Mouse (Mus musculus): ENCODE measurements at regions not wholly inside any gene's neighbourhood (a gene's known extent, or its start where the extent isn't known, plus 50 kb on each side); places are given as distances from the start of the nearest gene placed in this dataset.
A peak's percentile ranks its signal among the peaks of the same experiment; 100 is the strongest.

DNA sequence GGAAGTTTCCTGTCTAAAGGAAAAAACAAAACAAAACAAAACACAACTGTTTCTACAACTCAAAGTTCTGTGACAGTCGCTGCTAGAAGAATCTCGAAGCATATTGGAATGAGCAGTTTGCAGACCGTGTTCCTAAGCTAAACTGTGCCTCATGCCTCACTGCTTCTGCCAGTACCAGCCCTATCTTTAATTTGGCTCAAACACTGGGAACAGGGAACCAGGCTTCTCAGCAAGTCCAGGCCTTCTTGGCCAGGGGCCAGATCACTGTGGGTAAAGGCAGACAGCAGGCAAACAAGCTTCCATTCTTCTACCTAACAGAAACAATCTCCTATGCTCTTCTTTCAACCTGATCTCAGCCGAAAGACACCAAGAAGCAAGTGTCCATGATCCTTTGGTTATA, 56.5 kb downstream of the Tmsb4x start:
- intact Hi-C loops (cut with DNase I), result no loop called here
- no peak overlapping the region for H3K4me3 ChIP-seq

DNA sequence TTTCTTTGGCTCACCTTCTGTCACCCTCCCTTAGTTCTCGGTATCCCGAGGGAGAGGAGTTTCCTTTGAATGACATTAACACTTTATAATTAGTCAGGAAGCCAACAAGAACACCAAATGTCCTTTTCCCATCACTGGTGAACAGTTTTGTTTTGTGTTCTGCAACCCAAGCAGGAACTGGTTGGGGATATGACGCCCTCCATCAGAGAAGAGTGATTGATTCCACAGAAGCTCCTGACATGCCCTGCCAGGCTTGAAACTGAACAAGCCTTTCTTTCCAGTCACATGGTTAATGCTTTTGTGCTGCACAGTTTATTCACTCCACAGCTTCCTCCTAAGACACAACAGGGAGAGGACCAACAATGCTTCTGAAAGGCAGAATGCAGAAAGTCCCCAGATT, 57.8 kb downstream of the Tmsb4x start:
- no peak overlapping the region for H3K4me3 ChIP-seq
- intact Hi-C loops (cut with DNase I), result no loop called here
- H3K27ac ChIP-seq, result no peak overlapping the region
- no peak for TF ChIP-seq CTCF (IDR thresholded peaks at IDR 0.05)
- DNase-seq (ENCODE audit: extremely low spot score in 1 of 2, low spot score in 2 of 2), result no peak

More for the DNA sequence above, 56.5 kb downstream of the Tmsb4x start:
- no peak for TF ChIP-seq CTCF (IDR thresholded peaks at IDR 0.05)
- no peak overlapping the region for H3K27ac ChIP-seq
- peak; percentile 11 to 21 for DNase-seq (ENCODE audit: extremely low spot score in 1 of 2, low spot score in 2 of 2)

DNA sequence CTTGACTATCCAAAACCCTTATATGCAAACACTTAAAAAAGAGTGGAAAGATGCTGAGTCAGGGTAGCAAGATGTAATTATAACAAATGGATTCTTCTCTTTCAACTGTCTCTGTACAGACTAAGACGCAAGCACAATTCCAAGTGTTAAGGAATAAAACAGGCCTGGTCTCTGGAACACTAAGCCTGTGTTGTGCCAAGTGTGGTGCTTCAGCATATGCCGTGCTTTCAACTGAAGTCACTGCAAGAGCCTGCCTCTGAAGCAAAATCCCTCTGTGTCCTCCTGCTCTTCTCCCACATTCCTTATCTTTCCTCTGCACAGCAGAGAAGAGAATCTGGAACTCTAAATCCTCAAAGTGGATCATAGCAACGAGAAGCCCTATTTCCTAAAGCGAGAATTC, 59.7 kb downstream of the Tmsb4x start:
- DNase-seq (ENCODE audit: extremely low spot score in 1 of 2, low spot score in 2 of 2), result no peak
- peak overlapping the region; percentile 26; the same call in 1 of the 2 replicates for H3K27ac ChIP-seq
- intact Hi-C loops (cut with DNase I), result loop anchor here (5.0 kb wide), 1 partner anchor 58 kb away; the partner anchor contains the start of gene Tmsb4x

DNA sequence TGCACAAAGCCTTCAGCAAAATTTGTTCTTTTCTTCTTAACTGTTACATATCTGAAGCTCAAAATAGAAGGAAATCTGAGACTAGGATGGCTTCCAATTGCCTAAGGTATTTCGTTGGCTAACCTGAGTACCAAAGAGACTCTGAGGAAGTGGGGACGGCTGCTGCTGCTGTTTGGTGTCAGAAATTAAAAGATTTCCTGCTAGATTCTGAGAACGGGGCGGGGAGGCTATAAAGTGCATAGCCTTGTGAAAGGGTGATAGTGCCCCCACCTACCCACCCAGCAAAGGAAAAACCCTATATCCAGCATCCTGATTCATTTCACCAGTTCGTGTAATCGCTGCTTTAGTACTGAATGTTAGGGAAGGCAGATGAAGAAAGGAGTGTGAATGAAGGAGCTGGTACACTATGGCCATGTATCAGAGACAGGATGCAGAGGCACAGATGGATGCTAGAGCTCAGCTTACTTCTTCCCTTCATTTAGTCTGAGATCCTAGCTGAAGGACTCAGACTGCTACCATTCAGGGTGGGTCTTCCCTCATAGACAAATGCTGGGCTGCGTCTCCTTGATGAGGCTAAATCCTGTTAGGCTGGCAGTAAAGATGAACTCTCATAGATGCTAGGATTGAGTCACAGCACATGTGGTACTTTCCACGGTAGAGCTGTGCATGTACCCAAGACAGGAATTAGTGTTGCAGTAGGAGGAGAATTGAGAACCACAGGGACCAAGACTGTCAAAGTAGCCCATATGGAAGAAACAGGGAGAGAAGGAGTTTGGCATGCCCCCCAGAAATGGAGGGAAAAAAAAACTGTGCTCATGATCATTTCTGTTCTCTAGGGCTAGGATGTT, 62.4 kb downstream of the Tmsb4x start:
- Histone ChIP-seq H3K4me3 (no peak overlapping the region), H3K27ac (peak overlapping the region; percentile 71)
- TF ChIP-seq CTCF (IDR thresholded peaks at IDR 0.05), result no peak
- intact Hi-C loops (cut with DNase I), result loop anchor here (5.0 kb wide), 1 partner anchor 61 kb away; the partner anchor contains the start of gene Tmsb4x
- no peak for DNase-seq (ENCODE audit: extremely low spot score in 1 of 2, low spot score in 2 of 2)

More for the DNA sequence above, 59.7 kb downstream of the Tmsb4x start:
- no peak for TF ChIP-seq CTCF (IDR thresholded peaks at IDR 0.05)
- H3K4me3 ChIP-seq, result no peak overlapping the region

DNA sequence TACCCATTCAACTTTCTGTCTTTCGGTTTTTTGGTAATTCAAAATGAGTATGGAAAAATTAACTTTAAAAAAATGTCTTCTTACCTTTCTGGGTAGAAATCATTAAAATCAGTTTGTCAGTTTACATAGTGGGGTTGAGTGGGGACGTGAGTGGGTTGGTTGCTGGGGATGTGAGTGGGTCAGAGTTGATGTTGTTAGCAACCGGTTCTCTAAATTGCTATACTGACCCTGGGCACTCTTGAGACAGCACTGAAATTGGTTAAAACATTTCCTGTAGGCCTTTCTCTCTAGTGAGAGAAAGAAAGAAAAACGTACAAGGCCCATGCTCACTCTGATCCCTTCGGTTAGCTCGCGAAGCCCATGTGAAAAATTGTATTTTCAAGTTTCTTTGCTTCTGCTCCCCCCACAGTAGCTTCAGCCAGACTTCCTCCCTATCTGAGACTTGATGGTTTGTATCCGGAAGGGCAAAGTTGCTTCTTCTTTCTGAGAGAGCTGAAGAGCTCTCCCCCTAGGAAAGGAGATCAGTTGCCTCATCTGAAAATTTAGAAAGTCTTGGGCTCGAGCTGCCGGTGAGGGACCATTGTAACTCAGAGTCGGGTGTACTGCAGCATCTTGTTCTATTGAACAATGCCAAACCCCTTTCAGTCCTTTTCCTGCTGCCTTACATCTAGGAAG, 63.5 kb downstream of the Tmsb4x start:
- no peak for DNase-seq (ENCODE audit: extremely low spot score in 1 of 2, low spot score in 2 of 2)
- Histone ChIP-seq H3K4me3 (no peak overlapping the region), H3K27ac (peak overlapping the region; percentile 17; the same call in 1 of the 2 replicates)
- no peak for TF ChIP-seq CTCF (IDR thresholded peaks at IDR 0.05)
- intact Hi-C loops (cut with DNase I), result loop anchor here (5.0 kb wide), 1 partner anchor 62 kb away; the partner anchor contains the start of gene Tmsb4x

DNA sequence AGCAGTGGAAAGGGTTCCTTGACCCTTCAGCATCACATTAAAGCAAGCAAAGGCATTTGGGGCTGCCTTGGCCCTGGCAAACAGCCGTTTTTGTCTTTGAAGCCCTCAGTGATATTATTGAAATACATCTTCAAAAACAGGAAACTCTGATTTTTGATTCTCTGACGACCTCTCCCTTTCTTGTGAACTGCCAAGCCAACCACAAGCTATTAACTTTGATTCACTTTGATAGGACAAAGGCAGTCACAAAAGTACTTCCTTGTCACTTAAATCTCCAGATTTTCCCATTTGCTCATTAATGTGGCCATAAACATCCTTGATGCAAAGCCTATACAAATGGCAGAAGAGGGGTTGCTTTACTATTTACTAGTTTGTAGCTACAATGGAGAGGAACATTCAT, 70.0 kb downstream of the Tmsb4x start:
- H3K27ac ChIP-seq, result no peak overlapping the region
- no peak for DNase-seq (ENCODE audit: extremely low spot score in 1 of 2, low spot score in 2 of 2)
- no peak for TF ChIP-seq CTCF (IDR thresholded peaks at IDR 0.05)
- no peak overlapping the region for H3K4me3 ChIP-seq
- intact Hi-C loops (cut with DNase I), result no loop called here

DNA sequence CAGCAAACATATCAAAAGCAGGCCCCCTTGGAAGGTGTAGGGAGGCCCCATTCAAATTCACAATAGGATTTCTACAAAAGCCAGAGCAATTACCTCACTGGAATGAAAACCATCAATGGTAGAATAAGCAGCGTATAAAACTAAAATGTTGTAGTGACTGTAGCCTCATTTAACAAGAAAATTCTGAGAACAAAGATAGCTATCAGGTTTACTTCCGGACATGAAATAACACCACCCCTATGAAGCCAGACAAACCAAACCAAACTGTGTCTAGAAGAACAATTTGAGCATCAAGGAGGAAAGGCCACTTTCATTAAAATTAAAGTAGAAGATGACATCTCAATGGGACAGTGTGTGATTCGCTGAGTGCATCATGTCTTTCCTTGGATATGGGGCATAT, 74.9 kb downstream of the Tmsb4x start:
- Histone ChIP-seq H3K27ac (no peak overlapping the region), H3K4me3 (no peak overlapping the region)
- no peak for DNase-seq (ENCODE audit: extremely low spot score in 1 of 2, low spot score in 2 of 2)
- intact Hi-C loops (cut with DNase I), result no loop called here
- TF ChIP-seq CTCF (IDR thresholded peaks at IDR 0.05), result no peak

DNA sequence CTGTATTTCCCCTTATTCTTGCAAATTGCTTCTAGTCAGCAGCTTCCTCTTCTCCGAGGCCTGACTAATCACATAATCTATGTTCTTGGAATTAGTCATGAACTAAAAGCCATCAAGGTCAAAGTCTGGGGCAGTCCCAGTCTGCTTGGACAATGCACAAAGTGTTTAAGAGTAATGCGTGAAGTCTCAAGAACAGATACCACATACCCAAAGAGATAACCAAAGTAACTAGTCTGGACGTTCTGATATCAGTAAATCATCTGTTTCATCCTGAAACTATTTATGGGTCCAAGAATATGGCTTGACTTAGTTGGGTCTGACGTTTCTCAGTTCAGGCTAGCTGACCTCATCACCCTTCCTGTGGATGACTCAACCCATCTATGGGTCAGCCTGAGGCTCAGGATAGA, 76.1 kb downstream of the Tmsb4x start:
- intact Hi-C loops (cut with DNase I), result no loop called here
- no peak for DNase-seq (ENCODE audit: extremely low spot score in 1 of 2, low spot score in 2 of 2)
- no peak for TF ChIP-seq CTCF (IDR thresholded peaks at IDR 0.05)
- no peak overlapping the region for H3K27ac ChIP-seq
- H3K4me3 ChIP-seq, result no peak overlapping the region

DNA sequence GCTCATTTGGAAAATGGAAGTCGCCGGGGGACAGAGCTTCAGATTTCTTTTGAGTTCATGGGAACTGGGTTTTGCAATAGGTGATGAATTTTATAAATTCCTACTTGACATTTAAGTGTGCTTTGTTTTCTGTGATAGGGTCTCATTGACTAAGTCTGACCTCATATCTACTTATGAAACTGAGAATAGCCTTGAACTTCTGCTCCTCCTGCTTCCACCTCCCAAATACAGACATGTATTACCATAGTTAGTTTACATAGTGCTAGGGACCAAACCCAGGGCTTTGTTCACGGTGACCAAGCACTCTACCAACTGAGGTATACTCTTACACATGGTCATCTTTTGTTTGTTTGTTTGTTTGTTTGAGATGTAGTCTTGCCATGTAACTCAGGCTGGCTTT, 77.8 kb downstream of the Tmsb4x start:
- no peak for TF ChIP-seq CTCF (IDR thresholded peaks at IDR 0.05)
- Histone ChIP-seq H3K4me3 (no peak overlapping the region), H3K27ac (no peak overlapping the region)
- intact Hi-C loops (cut with DNase I), result no loop called here
- DNase-seq (ENCODE audit: extremely low spot score in 1 of 2, low spot score in 2 of 2), result no peak

DNA sequence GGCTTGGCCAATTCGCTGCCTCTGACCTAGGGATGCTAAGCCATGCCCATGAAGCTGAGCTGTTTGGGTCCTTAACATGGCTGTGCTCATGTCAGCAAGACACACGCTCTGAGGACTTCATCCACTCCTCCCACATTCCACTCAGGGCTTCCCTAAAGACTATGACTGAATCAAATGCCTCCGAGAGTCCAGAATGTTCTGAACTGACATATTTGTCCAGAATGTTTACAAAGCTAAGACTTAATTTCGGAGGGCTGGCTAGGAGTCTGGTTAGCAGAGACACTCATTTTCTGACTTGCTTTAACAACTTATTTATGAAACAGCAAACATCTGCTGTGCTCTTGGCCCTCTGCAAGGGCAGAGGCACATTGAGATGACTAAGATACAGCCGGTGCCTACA, 78.5 kb downstream of the Tmsb4x start:
- no peak for TF ChIP-seq CTCF (IDR thresholded peaks at IDR 0.05)
- intact Hi-C loops (cut with DNase I), result no loop called here
- Histone ChIP-seq H3K27ac (no peak overlapping the region), H3K4me3 (no peak overlapping the region)
- DNase-seq (ENCODE audit: extremely low spot score in 1 of 2, low spot score in 2 of 2), result no peak

DNA sequence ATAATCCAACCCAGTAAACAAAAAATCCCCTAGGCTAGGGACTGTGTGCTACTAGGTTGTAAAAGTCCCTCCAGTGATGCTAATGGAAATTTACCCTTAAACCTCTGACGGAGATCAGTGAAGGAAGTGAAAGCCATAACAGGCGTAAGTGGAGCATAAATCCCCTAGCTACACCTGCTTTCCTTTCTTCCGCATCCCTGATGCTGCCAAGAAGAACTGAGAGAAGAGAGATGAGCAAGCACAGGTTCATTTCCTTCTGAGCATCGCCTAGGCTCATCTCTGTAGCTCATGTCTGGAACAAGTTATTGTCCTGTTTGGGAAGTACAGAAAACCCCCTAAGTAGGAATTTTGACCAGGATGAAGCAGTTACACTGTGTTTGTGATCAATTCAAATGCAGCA, 89.8 kb downstream of the Tmsb4x start:
- TF ChIP-seq CTCF (IDR thresholded peaks at IDR 0.05), result no peak
- intact Hi-C loops (cut with DNase I), result no loop called here
- DNase-seq (ENCODE audit: extremely low spot score in 1 of 2, low spot score in 2 of 2), result no peak
- Histone ChIP-seq H3K4me3 (no peak overlapping the region), H3K27ac (no peak overlapping the region)

DNA sequence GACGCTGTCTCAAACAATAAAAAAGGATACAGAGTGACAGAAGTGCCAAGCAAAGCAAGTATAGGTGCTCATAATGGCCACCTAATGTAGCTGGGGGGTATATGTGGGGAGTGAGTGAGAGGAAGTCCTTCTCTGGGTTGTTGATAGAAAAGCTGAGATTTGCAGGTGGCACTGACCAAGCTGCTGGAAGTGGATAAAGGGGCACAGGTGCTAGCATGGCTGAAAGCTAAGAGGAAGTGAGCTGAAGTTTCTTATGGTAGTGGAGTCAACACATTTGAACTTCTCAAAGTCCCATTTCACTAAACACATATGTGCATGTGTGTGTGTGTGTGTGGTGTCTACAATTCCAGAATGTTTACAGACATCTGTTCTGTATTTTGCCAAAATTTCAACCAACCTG, 94.0 kb downstream of the Tmsb4x start:
- H3K27ac ChIP-seq, result no peak overlapping the region
- H3K4me3 ChIP-seq, result no peak overlapping the region
- DNase-seq (ENCODE audit: extremely low spot score in 1 of 2, low spot score in 2 of 2), result no peak
- no peak for TF ChIP-seq CTCF (IDR thresholded peaks at IDR 0.05)
- intact Hi-C loops (cut with DNase I), result no loop called here
